Mouse (Mus musculus) liver, embryonic 14.5 days (tissue): ENCODE data around the gene Prrx1. TPM values are rescaled to one million over a fixed set of nuclear protein-coding genes. Genes with fewer than 3 reads are reported as not detected.

ENCODE experiments used
- ATAC-seq: fragments of 200-750 bp; cut with Nextera tagmentation; 2 replicates; pipeline ENCODE4 v1.8.0; 2017; ENCODE audit warnings: moderate number of reproducible peaks, mild to moderate bottlenecking, moderate library complexity; ENCODE audit not compliant: insufficient read depth
- DNase-seq, 3 experiments: peaks; one replicate each; pipeline ENCODE4 v3.0.0-alpha.2; 2012 to 2013; ENCODE audit warnings: low read depth in 3 of 3, low spot score in 3 of 3
- H3K27ac ChIP-seq: fragments of 300-500 bp; sonication (generic); 2 replicates; pipeline ENCODE4 v1.5.1; 2014; ENCODE audit warnings: moderate library complexity, mild to moderate bottlenecking, control low read depth, inconsistent platforms
- H3K27me3 ChIP-seq: fragments of 300-500 bp; sonication (generic); 2 replicates; pipeline ENCODE4 v1.6.1; 2014; ENCODE audit warnings: mild to moderate bottlenecking, low read length, moderate library complexity; ENCODE audit not compliant: control insufficient read depth, insufficient read depth
- H3K36me3 ChIP-seq: fragments of 300-500 bp; sonication (generic); replicated peaks from 2 replicates; pipeline ENCODE4 v1.6.1; 2014; ENCODE audit warnings: low read depth; ENCODE audit not compliant: control insufficient read depth, insufficient read depth
- H3K4me1 ChIP-seq, 2 experiments: fragments of 200-500 bp in 1 of 2; fragments of 300-500 bp in 1 of 2; sonication (generic) in 1 of 2; replicated peaks; 2 replicates each; pipeline ENCODE4 v1.6.1; 2012 to 2014; ENCODE audit warnings: antibody characterized with exemption in 1 of 2, inconsistent platforms in 1 of 2, low read length in 1 of 2; ENCODE audit not compliant: control insufficient read depth in 2 of 2, insufficient read depth in 2 of 2
- H3K4me2 ChIP-seq: fragments of 300-500 bp; sonication (generic); 2 replicates; pipeline ENCODE4 v1.6.1; 2014; ENCODE audit warnings: low read depth, mild to moderate bottlenecking, control low read depth, moderate library complexity
- H3K4me3 ChIP-seq, 2 experiments: fragments of 200-500 bp in 1 of 2; fragments of 300-500 bp in 1 of 2; sonication (generic) in 1 of 2; 2 replicates each; pipeline ENCODE4 v1.5.1; 2012 to 2014; ENCODE audit warnings: low read depth in 2 of 2, low read length in 2 of 2, mild to moderate bottlenecking in 2 of 2, control low read depth in 1 of 2, inconsistent platforms in 1 of 2, moderate library complexity in 1 of 2; ENCODE audit not compliant: insufficient read depth in 1 of 2
- H3K9ac ChIP-seq: fragments of 300-500 bp; sonication (generic); replicated peaks from 2 replicates; pipeline ENCODE4 v1.6.1; 2014; ENCODE audit warnings: mild to moderate bottlenecking, control low read depth, moderate library complexity
- H3K9me3 ChIP-seq: fragments of 300-500 bp; sonication (generic); 2 replicates; pipeline ENCODE4 v1.6.1; 2016; ENCODE audit warnings: low read length, mixed read lengths; ENCODE audit not compliant: control insufficient read depth
- CTCF ChIP-seq: IDR thresholded peaks from 2 replicates; pipeline ENCODE4 v1.5.1; 2016; ENCODE audit warnings: antibody characterized with exemption, low read depth, control low read depth
- EP300 ChIP-seq: IDR thresholded peaks from 2 replicates; pipeline ENCODE4 v1.6.1; 2016; ENCODE audit warnings: antibody characterized with exemption, low read depth
- WGBS: fragments of 180-500 bp; shearing (Covaris S2); extraction: QIAGEN DNeasy Blood & Tissue Kit; methylation state at CpG from one replicate; pipeline ENCODE4 v1.1.7; 2014; ENCODE audit not compliant: insufficient replicate concordance; 5-methylcytosine and 5-hydroxymethylcytosine counted together
- polyA plus RNA-seq, 2 experiments: library from polyadenylated mRNA; depleted of rRNA in 1 of 2; stranded (reverse) in 1 of 2; unstranded in 1 of 2; fragments of >200 nt; fragmentation: Nextera tagmentation in 1 of 2; extraction: Ambion mirVana in 1 of 2; gene quantifications; 2 replicates each; pipeline versions ENCODE4 v1.2.1 to v1.2.3; 2012 to 2014

Gene Prrx1
- polyA plus RNA-seq, 2 experiments, result 0.13 to 0.23 TPM

GRCm38 (mm10) chr1:163345541-163345940, 32.0 kb upstream of the Prrx1 start:
- Histone ChIP-seq H3K4me2 (no peak overlapping the region), H3K9me3 (no peaks in the 10 kb centered on the region), H3K4me3 (no peak overlapping the region), H3K36me3 (no peaks in the 10 kb centered on the region), H3K27me3 (no peaks in the 10 kb centered on the region), H3K27ac (no peak overlapping the region), H3K4me1 (no peaks in the 10 kb centered on the region), H3K9ac (no peak overlapping the region)
- ATAC-seq (no peak), DNase-seq (no peak)
- WGBS, result 47% methylated on average over 5 of the region's 5 CpGs
- no peak for TF ChIP-seq CTCF
- no peak for TF ChIP-seq EP300

- 31% methylated on average over 1 of the region's 1 CpGs for WGBS
- ATAC-seq (no peak), DNase-seq (no peak)
- H3K36me3 ChIP-seq, result no peaks in the 10 kb centered on the region
- no peaks in the 10 kb centered on the region for H3K27me3 ChIP-seq
- H3K9ac ChIP-seq, result no peak overlapping the region
- H3K9me3 ChIP-seq, result no peaks in the 10 kb centered on the region
- H3K4me2 ChIP-seq, result no peak overlapping the region
- no peak overlapping the region for H3K27ac ChIP-seq
- no peaks in the 10 kb centered on the region for H3K4me1 ChIP-seq
- H3K4me3 ChIP-seq, result no peak overlapping the region
- TF ChIP-seq EP300 (no peak), CTCF (peak; percentile 32; the same call in 1 of the 2 replicates)
Measured at GRCm38 (mm10) chr1:163344931-163345330, 31.4 kb upstream of the Prrx1 start.

GRCm38 (mm10) chr1:163339219-163339561, 25.7 kb upstream of the Prrx1 start:
- H3K4me1 ChIP-seq, result no peaks in the 10 kb centered on the region
- DNase-seq (no peak), ATAC-seq (no peak)
- H3K4me2 ChIP-seq, result no peak overlapping the region
- TF ChIP-seq EP300 (no peak), CTCF (no peak)
- no peaks in the 10 kb centered on the region for H3K36me3 ChIP-seq
- no peaks in the 10 kb centered on the region for H3K9me3 ChIP-seq
- no peak overlapping the region for H3K4me3 ChIP-seq
- 59% methylated on average over 3 of the region's 3 CpGs for WGBS
- no peak overlapping the region for H3K9ac ChIP-seq
- H3K27me3 ChIP-seq, result no peaks in the 10 kb centered on the region
- H3K27ac ChIP-seq, result no peak overlapping the region

- H3K9me3 ChIP-seq, result no peaks in the 10 kb centered on the region
- H3K4me3 ChIP-seq, result no peak overlapping the region
- 52% methylated on average over 7 of the region's 7 CpGs for WGBS
- TF ChIP-seq CTCF (no peak), EP300 (no peak)
- no peaks in the 10 kb centered on the region for H3K36me3 ChIP-seq
- no peak overlapping the region for H3K4me2 ChIP-seq
- DNase-seq, result peak in 1 of 3 experiments; percentile 3
- no peak overlapping the region for H3K27ac ChIP-seq
- H3K27me3 ChIP-seq, result no peaks in the 10 kb centered on the region
- H3K9ac ChIP-seq, result no peak overlapping the region
- no peak for ATAC-seq
- H3K4me1 ChIP-seq, result no peaks in the 10 kb centered on the region
Measured at GRCm38 (mm10) chr1:163338525-163339218, 25.2 kb upstream of the Prrx1 start.

- no peaks in the 10 kb centered on the region for H3K27me3 ChIP-seq
- H3K27ac ChIP-seq, result no peak overlapping the region
- WGBS, result 64% methylated on average over 2 of the region's 2 CpGs
- no peaks in the 10 kb centered on the region for H3K4me1 ChIP-seq
- ATAC-seq (no peak), DNase-seq (no peak)
- no peak for TF ChIP-seq EP300
- TF ChIP-seq CTCF, result no peak
- H3K9me3 ChIP-seq, result no peaks in the 10 kb centered on the region
- H3K4me3 ChIP-seq, result no peak overlapping the region
- no peak overlapping the region for H3K9ac ChIP-seq
- H3K36me3 ChIP-seq, result no peaks in the 10 kb centered on the region
- H3K4me2 ChIP-seq, result no peak overlapping the region
Measured at GRCm38 (mm10) chr1:163337821-163338220, 24.3 kb upstream of the Prrx1 start.
